Mouse (Mus musculus): ENCODE data around the gene Gpcpd1. TPM values are rescaled to one million over a fixed set of nuclear protein-coding genes. Genes with fewer than 3 reads are reported as not detected.
A peak's percentile ranks its signal among the peaks of the same experiment; 100 is the strongest.
"Not testable (repeated sequence)": the region's sequence is repeated elsewhere in the genome, so short reads cannot be mapped to it uniquely, and the experiment has no call there.

The Gpcpd1 gene
- polyA plus RNA-seq, 1 experiment from 2014 or later: 71.0 TPM

GRCm38 (mm10) chr2:132601777-132602176 lies 14.2 kb upstream of the Gpcpd1 start:
- no peak overlapping the region for H3K27ac ChIP-seq
- no peaks in the 10 kb centered on the region for H3K27me3 ChIP-seq
- no peak overlapping the region for H3K9ac ChIP-seq
- no peak for ATAC-seq (ENCODE audit: low FRiP score)
- H3K9me3 ChIP-seq (replicated peaks): no peaks in the 10 kb centered on the region
- no peaks in the 10 kb centered on the region for H3K36me3 ChIP-seq
- no peak overlapping the region for H3K4me3 ChIP-seq
- no peak overlapping the region for H3K4me2 ChIP-seq (replicated peaks)
- H3K4me1 ChIP-seq: no peaks in the 10 kb centered on the region

DNA sequence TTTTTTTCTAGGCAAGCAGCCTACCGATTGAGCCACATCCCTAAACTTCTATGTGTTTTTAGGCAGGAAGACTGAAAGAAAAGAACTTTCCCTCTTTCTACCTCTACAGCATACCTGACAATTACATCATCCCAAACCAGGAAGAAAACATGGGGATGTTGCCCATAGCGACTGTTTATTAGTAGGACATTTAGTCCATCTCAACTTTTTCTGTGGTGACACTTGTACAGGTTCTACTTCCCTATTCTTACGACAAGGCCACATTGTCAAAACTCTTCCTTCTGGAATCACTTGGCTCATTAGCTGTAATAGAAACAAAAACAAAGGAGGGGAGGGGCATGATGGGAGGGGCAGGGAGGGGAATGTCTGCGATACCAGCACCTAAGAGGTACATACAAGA lies 12.6 kb upstream of the Gpcpd1 start:
- Histone ChIP-seq H3K9ac (no peak overlapping the region), H3K27me3 (no peaks in the 10 kb centered on the region), H3K27ac (no peak overlapping the region), H3K4me2 (replicated peaks) (no peak overlapping the region), H3K4me1 (no peaks in the 10 kb centered on the region), H3K4me3 (no peak overlapping the region), H3K9me3 (replicated peaks) (no peaks in the 10 kb centered on the region), H3K36me3 (no peaks in the 10 kb centered on the region)
- ATAC-seq (ENCODE audit: low FRiP score): no peak
- 79% methylated on average over 4 of the region's 4 CpGs for WGBS

GRCm38 (mm10) chr2:132599127-132599526 lies 11.6 kb upstream of the Gpcpd1 start:
- 90% methylated on average over 6 of the region's 6 CpGs for WGBS
- Histone ChIP-seq H3K27me3 (no peaks in the 10 kb centered on the region), H3K9me3 (replicated peaks) (no peaks in the 10 kb centered on the region), H3K4me1 (no peaks in the 10 kb centered on the region), H3K9ac (no peak overlapping the region), H3K4me3 (no peak overlapping the region), H3K36me3 (no peaks in the 10 kb centered on the region), H3K27ac (no peak overlapping the region), H3K4me2 (replicated peaks) (no peak overlapping the region)
- no peak for ATAC-seq (ENCODE audit: low FRiP score)

- no peak overlapping the region for H3K4me2 ChIP-seq (replicated peaks)
- H3K9me3 ChIP-seq (replicated peaks): no peaks in the 10 kb centered on the region
- H3K27ac ChIP-seq: no peak overlapping the region
- no peaks in the 10 kb centered on the region for H3K36me3 ChIP-seq
- no peak overlapping the region for H3K4me3 ChIP-seq
- ATAC-seq (ENCODE audit: low FRiP score): no peak
- no peaks in the 10 kb centered on the region for H3K27me3 ChIP-seq
- WGBS: 89% methylated on average over 3 of the region's 3 CpGs
- no peaks in the 10 kb centered on the region for H3K4me1 ChIP-seq
- no peak overlapping the region for H3K9ac ChIP-seq
Observed at GRCm38 (mm10) chr2:132597866-132598480, 10.4 kb upstream of the Gpcpd1 start.

DNA sequence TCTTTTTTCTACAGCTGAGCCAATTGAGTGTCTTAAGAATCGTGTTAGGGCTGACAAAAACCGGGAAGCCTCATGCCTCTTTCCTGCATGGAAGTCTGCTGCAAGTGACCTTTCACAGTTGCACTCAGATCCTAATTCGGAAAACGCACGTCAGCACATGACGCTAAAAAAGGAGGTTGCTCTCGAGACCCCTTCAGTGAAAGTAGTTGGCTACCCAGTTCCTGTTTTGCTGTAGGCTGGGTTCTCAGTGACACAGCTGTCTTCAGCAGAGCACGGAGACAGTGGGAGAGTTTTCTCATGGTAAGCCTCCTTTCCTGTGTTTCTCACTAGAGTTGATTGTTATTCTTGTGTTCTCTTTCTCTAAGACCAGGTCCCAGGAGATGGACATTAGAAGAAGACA lies 9.7 kb upstream of the Gpcpd1 start:
- Histone ChIP-seq H3K4me1 (no peaks in the 10 kb centered on the region), H3K36me3 (no peaks in the 10 kb centered on the region), H3K27me3 (no peaks in the 10 kb centered on the region), H3K9me3 (replicated peaks) (no peaks in the 10 kb centered on the region), H3K27ac (no peak overlapping the region), H3K4me2 (replicated peaks) (no peak overlapping the region), H3K4me3 (no peak overlapping the region), H3K9ac (no peak overlapping the region)
- no peak for ATAC-seq (ENCODE audit: low FRiP score)
- WGBS: 75% methylated on average over 8 of the region's 8 CpGs

GRCm38 (mm10) chr2:132595601-132596235 lies 8.2 kb upstream of the Gpcpd1 start:
- ATAC-seq (ENCODE audit: low FRiP score): no peak

GRCm38 (mm10) chr2:132592126-132592525 lies 4.6 kb upstream of the Gpcpd1 start:
- Histone ChIP-seq H3K9ac (no peak overlapping the region), H3K4me1 (no peaks in the 10 kb centered on the region), H3K36me3 (no peaks in the 10 kb centered on the region), H3K27ac (no peak overlapping the region), H3K9me3 (replicated peaks) (no peaks in the 10 kb centered on the region), H3K4me2 (replicated peaks) (no peak overlapping the region), H3K4me3 (no peak overlapping the region), H3K27me3 (no peaks in the 10 kb centered on the region)
- 89% methylated on average over 3 of the region's 3 CpGs for WGBS
- no peak for ATAC-seq (ENCODE audit: low FRiP score)

More at GRCm38 (mm10) chr2:132595601-132596235, 8.2 kb upstream of the Gpcpd1 start:
- Histone ChIP-seq H3K4me1 (no peaks in the 10 kb centered on the region), H3K4me2 (replicated peaks) (no peak overlapping the region), H3K27me3 (no peaks in the 10 kb centered on the region), H3K27ac (no peak overlapping the region), H3K9ac (no peak overlapping the region), H3K9me3 (replicated peaks) (no peaks in the 10 kb centered on the region), H3K36me3 (no peaks in the 10 kb centered on the region), H3K4me3 (no peak overlapping the region)
- WGBS: 88% methylated on average over 11 of the region's 11 CpGs

- not testable (repeated sequence) for H3K9ac ChIP-seq; H3K4me3 ChIP-seq; H3K4me2 ChIP-seq (replicated peaks); H3K4me1 ChIP-seq; ATAC-seq (ENCODE audit: low FRiP score); H3K27me3 ChIP-seq; H3K27ac ChIP-seq; H3K9me3 ChIP-seq (replicated peaks); H3K36me3 ChIP-seq
- WGBS: 80% methylated on average over 3 of the region's 3 CpGs
Observed at GRCm38 (mm10) chr2:132591579-132591978, 4.0 kb upstream of the Gpcpd1 start.

DNA sequence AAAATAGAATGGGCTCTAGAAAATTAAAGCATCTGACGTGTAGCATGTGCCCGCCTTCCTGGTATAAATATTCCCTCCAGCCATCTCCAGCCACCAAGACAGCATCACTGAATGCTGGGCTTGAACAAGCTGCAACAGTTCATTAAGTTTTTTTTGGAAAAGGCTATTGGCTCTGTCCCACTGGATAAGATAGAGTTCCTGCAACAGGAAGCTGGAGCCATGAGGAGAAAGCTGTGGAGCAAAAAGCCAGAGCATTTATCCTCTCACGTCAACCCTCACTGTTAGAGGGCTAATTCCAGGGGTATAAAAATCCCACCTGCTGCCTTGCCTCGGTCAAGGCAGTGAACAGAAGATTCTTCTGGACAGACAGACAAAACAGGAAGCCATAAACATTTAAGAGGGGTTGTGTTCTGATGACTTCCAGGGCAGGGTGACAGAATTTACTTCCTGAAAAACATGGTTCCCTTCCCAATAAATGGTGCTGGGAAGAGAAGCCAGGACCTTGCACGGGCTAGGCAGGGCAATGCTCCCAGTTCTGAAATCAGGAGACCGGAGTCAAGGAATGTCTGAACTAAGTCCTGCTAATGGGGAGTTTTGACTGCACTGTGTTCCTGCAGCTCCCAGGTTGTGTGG lies 2.5 kb upstream of the Gpcpd1 start:
- H3K9me3 ChIP-seq (replicated peaks): no peaks in the 10 kb centered on the region
- no peaks in the 10 kb centered on the region for H3K27me3 ChIP-seq
- no peak overlapping the region for H3K9ac ChIP-seq
- H3K27ac ChIP-seq: no peak overlapping the region
- no peaks in the 10 kb centered on the region for H3K36me3 ChIP-seq
- no peaks in the 10 kb centered on the region for H3K4me1 ChIP-seq
- H3K4me3 ChIP-seq: no peak overlapping the region
- WGBS: 77% methylated on average over 6 of the region's 6 CpGs
- ATAC-seq (ENCODE audit: low FRiP score): no peak
- H3K4me2 ChIP-seq (replicated peaks): no peak overlapping the region

DNA sequence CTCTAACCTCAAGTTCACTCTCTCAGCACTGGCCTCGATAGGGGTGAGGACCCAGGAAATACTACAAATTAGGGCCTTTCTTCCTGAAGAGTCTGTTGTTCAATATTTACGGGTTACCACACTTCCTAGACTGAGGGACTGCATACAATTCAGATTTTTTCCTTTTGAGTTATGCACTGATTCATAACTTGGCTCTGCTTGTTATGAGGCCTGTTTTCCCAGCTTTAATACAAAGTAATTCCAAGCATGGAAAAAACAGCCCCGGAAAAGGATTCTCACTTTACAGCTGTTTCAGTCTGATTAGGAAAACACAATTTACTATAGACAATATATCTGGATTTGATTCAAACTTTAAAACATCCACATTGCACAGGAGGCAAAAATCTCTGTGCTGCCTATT lies 1.5 kb downstream of the Gpcpd1 start:
- no peak overlapping the region for H3K4me2 ChIP-seq (replicated peaks)
- ATAC-seq (ENCODE audit: low FRiP score): no peak
- H3K27ac ChIP-seq: no peak overlapping the region
- H3K9me3 ChIP-seq (replicated peaks): no peaks in the 10 kb centered on the region
- H3K4me1 ChIP-seq: peaks cover 8% of the 10 kb centered on the region
- no peaks in the 10 kb centered on the region for H3K36me3 ChIP-seq
- no peak overlapping the region for H3K9ac ChIP-seq
- 84% methylated on average over 3 of the region's 3 CpGs for WGBS
- no peaks in the 10 kb centered on the region for H3K27me3 ChIP-seq
- H3K4me3 ChIP-seq: no peak overlapping the region

- Histone ChIP-seq H3K4me2 (replicated peaks) (no peak overlapping the region), H3K9me3 (replicated peaks) (no peaks in the 10 kb centered on the region), H3K4me1 (peaks cover 8% of the 10 kb centered on the region), H3K9ac (no peak overlapping the region), H3K4me3 (no peak overlapping the region), H3K36me3 (no peaks in the 10 kb centered on the region), H3K27ac (no peak overlapping the region), H3K27me3 (no peaks in the 10 kb centered on the region)
- 85% methylated on average over 1 of the region's 1 CpGs for WGBS
- no peak for ATAC-seq (ENCODE audit: low FRiP score)
Observed at GRCm38 (mm10) chr2:132584191-132584590, 3.3 kb downstream of the Gpcpd1 start.

DNA sequence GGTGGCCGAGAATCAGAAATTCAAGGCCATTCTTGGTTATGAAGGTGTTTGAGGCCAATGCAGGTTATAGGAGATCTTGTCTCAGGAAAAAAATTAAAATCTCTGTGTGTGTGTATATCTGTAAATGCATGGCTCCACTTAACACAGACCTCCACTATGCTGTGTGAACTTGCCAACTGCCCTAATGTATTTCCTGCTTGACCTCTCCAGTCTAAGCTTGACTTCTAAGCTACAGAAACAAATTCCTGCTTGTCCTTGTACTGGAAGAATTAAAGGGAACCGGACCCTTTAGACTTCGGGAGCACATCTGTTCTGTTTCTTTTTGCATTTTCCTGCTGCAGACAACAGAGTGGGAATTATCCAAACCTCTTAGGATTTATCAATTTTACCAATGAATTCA lies 4.4 kb downstream of the Gpcpd1 start:
- no peak overlapping the region for H3K4me3 ChIP-seq
- no peak overlapping the region for H3K4me2 ChIP-seq (replicated peaks)
- 70% methylated on average over 3 of the region's 3 CpGs for WGBS
- no peaks in the 10 kb centered on the region for H3K9me3 ChIP-seq (replicated peaks)
- no peak overlapping the region for H3K27ac ChIP-seq
- no peak for ATAC-seq (ENCODE audit: low FRiP score)
- H3K36me3 ChIP-seq: no peaks in the 10 kb centered on the region
- H3K4me1 ChIP-seq: peaks cover 8% of the 10 kb centered on the region
- no peaks in the 10 kb centered on the region for H3K27me3 ChIP-seq
- H3K9ac ChIP-seq: no peak overlapping the region

DNA sequence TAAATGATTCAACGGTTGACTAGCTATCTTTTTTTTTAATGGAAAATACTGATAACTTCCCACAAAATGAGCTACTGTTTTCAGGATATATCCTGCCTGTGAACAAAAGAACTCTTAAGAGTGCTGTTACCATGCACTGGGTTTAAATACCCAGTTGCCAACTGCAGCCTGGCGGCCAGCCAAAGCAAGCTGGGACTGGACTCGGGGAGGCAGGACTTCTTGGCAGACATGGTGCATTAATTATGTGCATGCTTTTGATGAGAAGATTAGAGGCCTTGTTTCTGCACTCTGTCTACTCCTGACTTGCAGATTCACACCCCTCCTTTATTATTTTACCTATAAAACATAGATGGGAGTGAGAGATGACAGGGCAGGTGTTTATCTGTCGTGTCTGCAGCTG lies 5.3 kb downstream of the Gpcpd1 start:
- Histone ChIP-seq H3K4me3 (no peak overlapping the region), H3K4me2 (replicated peaks) (no peak overlapping the region), H3K27me3 (no peaks in the 10 kb centered on the region), H3K9me3 (replicated peaks) (no peaks in the 10 kb centered on the region), H3K36me3 (no peaks in the 10 kb centered on the region), H3K4me1 (peaks cover 8% of the 10 kb centered on the region), H3K27ac (peak overlapping the region; percentile 68), H3K9ac (no peak overlapping the region)
- 57% methylated on average over 4 of the region's 4 CpGs for WGBS
- 0 out of 2 replicates have a peak, but pooled peaks have one; percentile 4 for ATAC-seq (ENCODE audit: low FRiP score)

All from hindbrain, embryonic 12.5 days (tissue).